Mouse (Mus musculus) bone marrow, adult 2 months (tissue): ENCODE data around the gene Serinc1.

ENCODE experiments used
- CTCF ChIP-seq: fragments of 200-500 bp; IDR thresholded peaks from 2 replicates; pipeline ENCODE4 v1.5.1; 2011; ENCODE audit warnings: low read length, control low read depth; ENCODE audit not compliant: control insufficient read depth, insufficient read depth
- POLR2A ChIP-seq: fragments of 200-500 bp; IDR thresholded peaks from 2 replicates; pipeline ENCODE4 v1.6.1; 2011; ENCODE audit warnings: low read depth, mild to moderate bottlenecking, control low read depth, low read length, borderline replicate concordance; ENCODE audit not compliant: control insufficient read depth

DNA sequence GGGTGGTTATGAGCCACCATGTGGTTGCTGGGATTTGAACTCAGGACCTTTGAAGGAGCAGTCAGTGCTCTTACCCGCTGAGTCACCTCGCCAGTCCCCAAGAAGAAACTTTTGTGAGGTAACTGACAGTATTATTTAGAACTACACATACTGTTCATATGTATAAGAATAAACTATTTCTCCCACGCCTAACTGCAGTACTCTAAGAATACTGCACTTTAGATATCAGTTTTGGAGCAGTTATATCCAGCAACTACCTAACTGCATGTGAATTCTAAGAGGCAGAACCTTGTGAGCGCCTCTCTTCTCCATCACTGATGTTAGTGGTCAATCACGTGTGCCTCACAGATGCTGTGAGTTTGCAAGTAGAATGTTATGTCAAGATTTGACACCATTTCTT, 5.9 kb downstream of the Serinc1 start:
- TF ChIP-seq POLR2A = no peak
- no peak for TF ChIP-seq CTCF
